Comparison of ENCODE assay signal across 23 mouse cellular contexts in genomic region chr19:17845967-17846366, GRCm38 (mm10). TPM values are rescaled to one million over a fixed set of nuclear protein-coding genes. Genes with fewer than 3 reads are reported as not detected.
DNase-seq lines count a peak whose midpoint lies in the region; ATAC-seq and TF ChIP-seq lines count a peak whose summit lies in the region.
"Had no signal": no experiment of that assay in that cellular context is flagged by ENCODE, and none has a peak within 500 bp of the region (broad histone marks: within the 10 kb centered on the region; RNA-seq: fewer than 3 reads in every experiment).

No protein-coding gene starts in this region.

- H3K4me3 ChIP-seq in midbrain, embryonic 11.5 days (ENCODE audit: low read depth, low read length) = no peak overlapping the region
- no peak overlapping the region for H3K4me3 ChIP-seq in midbrain, postnatal 0 days (ENCODE audit: low read depth, low read length)
- H3K4me3 ChIP-seq in CH12.LX (replicated peaks in 1 of 3; ENCODE audit: low read depth in 2 of 3, low read length in 2 of 3, poor library complexity in 1 of 3) = no peak overlapping the region
- no peak overlapping the region for H3K4me3 ChIP-seq in forebrain, embryonic 11.5 days (ENCODE audit: low read depth, low read length)
- H3K4me3 ChIP-seq: embryonic facial prominence, embryonic 10.5 days; embryonic facial prominence, embryonic 12.5 days; forebrain, embryonic 12.5 days had no signal

- H3K9ac ChIP-seq in midbrain, embryonic 11.5 days (ENCODE audit: low read length) = no peak overlapping the region
- H3K9ac ChIP-seq in midbrain, postnatal 0 days (replicated peaks; ENCODE audit: low read length, poor library complexity, severe bottlenecking) = no peak overlapping the region
- H3K9ac ChIP-seq in CH12.LX (ENCODE audit: insufficient read depth, low read depth) = no peak overlapping the region
- H3K9ac ChIP-seq in forebrain, embryonic 11.5 days (ENCODE audit: low read length) = no peak overlapping the region
- H3K9ac ChIP-seq: embryonic facial prominence, embryonic 12.5 days; forebrain, embryonic 12.5 days had no signal

- no peak for TF ChIP-seq CTCF in midbrain, postnatal 0 days (IDR thresholded peaks at IDR 0.05)
- no peak for TF ChIP-seq CTCF in CH12.LX (conservative IDR thresholded peaks at IDR 0.05 in 1 of 2, IDR thresholded peaks at IDR 0.05 in 1 of 2; ENCODE audit: low read depth in 2 of 2, low read length in 2 of 2)

- H3K79me2 ChIP-seq in CH12.LX (replicated peaks; ENCODE audit: control insufficient read depth, extremely low read depth, insufficient read depth, poor library complexity, severe bottlenecking) = no peaks in the 10 kb centered on the region

- H3K9me3 ChIP-seq in midbrain, embryonic 11.5 days (ENCODE audit: control insufficient read depth, low read length) = no peaks in the 10 kb centered on the region
- H3K9me3 ChIP-seq in midbrain, postnatal 0 days (ENCODE audit: low read length) = no peaks in the 10 kb centered on the region
- no peaks in the 10 kb centered on the region for H3K9me3 ChIP-seq in CH12.LX (replicated peaks; ENCODE audit: low read length)
- H3K9me3 ChIP-seq in forebrain, embryonic 11.5 days (ENCODE audit: control insufficient read depth, low read length) = no peaks in the 10 kb centered on the region
- H3K9me3 ChIP-seq: embryonic facial prominence, embryonic 10.5 days; embryonic facial prominence, embryonic 12.5 days; forebrain, embryonic 12.5 days had no signal

- H3K4me2 ChIP-seq in midbrain, embryonic 11.5 days = no peak overlapping the region
- no peak overlapping the region for H3K4me2 ChIP-seq in midbrain, postnatal 0 days (ENCODE audit: low read depth, low read length, poor library complexity, severe bottlenecking)
- peak overlapping the region; percentile 44; the same call in 1 of the 2 replicates for H3K4me2 ChIP-seq in CH12.LX (ENCODE audit: insufficient read depth, low read depth, poor library complexity, severe bottlenecking)
- no peak overlapping the region for H3K4me2 ChIP-seq in forebrain, embryonic 11.5 days (ENCODE audit: low read depth, low read length, severe bottlenecking)
- H3K4me2 ChIP-seq: embryonic facial prominence, embryonic 12.5 days; forebrain, embryonic 12.5 days had no signal

- TF ChIP-seq POLR2A in CH12.LX (IDR thresholded peaks at IDR 0.05; ENCODE audit: low read depth, low read length) = no peak

- WGBS in midbrain, embryonic 11.5 days = 53% methylated on average over 5 of the region's 5 CpGs
- WGBS in midbrain, postnatal 0 days = 24% methylated on average over 5 of the region's 5 CpGs
- WGBS in forebrain, embryonic 11.5 days = 80% methylated on average over 5 of the region's 5 CpGs

- H3K4me1 ChIP-seq in midbrain, embryonic 11.5 days (ENCODE audit: control insufficient read depth, insufficient read depth, low read length) = no peaks in the 10 kb centered on the region
- no peaks in the 10 kb centered on the region for H3K4me1 ChIP-seq in midbrain, postnatal 0 days (ENCODE audit: insufficient read depth, low read length)
- H3K4me1 ChIP-seq in CH12.LX (ENCODE audit: control insufficient read depth in 1 of 2, insufficient read depth in 2 of 2) = peaks cover 2 to 14% of the 10 kb centered on the region in 2 experiments; a peak in 3 of 4 replicates
- no peaks in the 10 kb centered on the region for H3K4me1 ChIP-seq in forebrain, embryonic 11.5 days (replicated peaks; ENCODE audit: control insufficient read depth, insufficient read depth, low read length)
- H3K4me1 ChIP-seq: embryonic facial prominence, embryonic 10.5 days; embryonic facial prominence, embryonic 12.5 days; forebrain, embryonic 12.5 days had no signal

- dilution Hi-C loops in CH12.LX (cut with MboI; ENCODE audit: extremely low pct_ligation_motif_present, extremely low pct_unique_long_range_greater_than_20kb, low sequenced_read_pairs) = no loop called here

- no peak overlapping the region for H3K27ac ChIP-seq in midbrain, embryonic 11.5 days (ENCODE audit: low read depth, low read length)
- H3K27ac ChIP-seq in midbrain, postnatal 0 days (ENCODE audit: low read depth, low read length) = no peak overlapping the region
- H3K27ac ChIP-seq in CH12.LX (ENCODE audit: insufficient read depth, low read depth) = no peak overlapping the region
- H3K27ac ChIP-seq in forebrain, embryonic 11.5 days (ENCODE audit: low read depth, low read length) = no peak overlapping the region
- H3K27ac ChIP-seq: embryonic facial prominence, embryonic 10.5 days; embryonic facial prominence, embryonic 12.5 days; forebrain, embryonic 12.5 days had no signal

- in situ Hi-C loops in CH12.LX (cut with MboI; ENCODE audit: low pct_ligation_motif_present, low pct_unique_long_range_greater_than_20kb, low sequenced_read_pairs) = no loop called here

- peak; percentile 6 for DNase-seq in embryo, embryonic 10.5 days (ENCODE audit: low spot score)
- DNase-seq in embryo, embryonic 9.5 days (ENCODE audit: extremely low spot score) = no peak
- no peak for DNase-seq in midbrain, embryonic 11.5 days (ENCODE audit: low spot score, missing footprints)
- no peak for DNase-seq in midbrain, postnatal 0 days (ENCODE audit: low spot score)
- DNase-seq in CH12.LX (ENCODE audit: extremely low read depth) = peak; percentile 2
- no peak for DNase-seq in forebrain, embryonic 11.5 days (ENCODE audit: low spot score)
- DNase-seq: adrenal gland, adult 2 months; adrenal gland, postnatal 10 days; adrenal gland, postnatal 25 days; B cell, adult 2 months; cerebellum, adult 11-12 months; cerebellum, adult 2 months; cerebellum, adult 9-10 months; cerebellum, postnatal 10 days; cerebellum, postnatal 25 days; embryo, embryonic 11 days had no signal

- H3K36me3 ChIP-seq in midbrain, embryonic 11.5 days (ENCODE audit: control insufficient read depth, insufficient read depth, low read length) = no peaks in the 10 kb centered on the region
- no peaks in the 10 kb centered on the region for H3K36me3 ChIP-seq in midbrain, postnatal 0 days (ENCODE audit: insufficient read depth, low read length)
- no peaks in the 10 kb centered on the region for H3K36me3 ChIP-seq in CH12.LX (replicated peaks in 1 of 2; ENCODE audit: control insufficient read depth in 1 of 2, insufficient read depth in 1 of 2, low read length in 1 of 2)
- H3K36me3 ChIP-seq in forebrain, embryonic 11.5 days (ENCODE audit: control insufficient read depth, insufficient read depth, low read length) = no peaks in the 10 kb centered on the region
- H3K36me3 ChIP-seq: embryonic facial prominence, embryonic 10.5 days; embryonic facial prominence, embryonic 12.5 days; forebrain, embryonic 12.5 days had no signal

- no peaks in the 10 kb centered on the region for H3K27me3 ChIP-seq in midbrain, embryonic 11.5 days (ENCODE audit: control insufficient read depth, insufficient read depth, low read length)
- 0 out of 2 replicates have a peak, but pooled peaks cover 6% of the 10 kb centered on the region for H3K27me3 ChIP-seq in midbrain, postnatal 0 days (ENCODE audit: insufficient read depth, low read length)
- no peaks in the 10 kb centered on the region for H3K27me3 ChIP-seq in CH12.LX (replicated peaks)
- H3K27me3 ChIP-seq in forebrain, embryonic 11.5 days (ENCODE audit: control insufficient read depth, insufficient read depth, low read length) = no peaks in the 10 kb centered on the region
- H3K27me3 ChIP-seq: embryonic facial prominence, embryonic 12.5 days; forebrain, embryonic 12.5 days had no signal

- no peak for TF ChIP-seq RAD21 in CH12.LX (IDR thresholded peaks at IDR 0.05; ENCODE audit: low read depth, low read length)

- TF ChIP-seq EP300 in CH12.LX (IDR thresholded peaks at IDR 0.05; ENCODE audit: low read length) = no peak

- ATAC-seq in midbrain, embryonic 11.5 days (ENCODE audit: low FRiP score) = peak; percentile 55; the same call in 1 of the 2 replicates
- no peak for ATAC-seq in midbrain, postnatal 0 days (ENCODE audit: low FRiP score)
- no peak for ATAC-seq in forebrain, embryonic 11.5 days (replicated peaks; ENCODE audit: low FRiP score)
- ATAC-seq: CD4-positive, CD25-positive, alpha-beta regulatory T cell, adult 4 months; forebrain, embryonic 14.5 days; forebrain, embryonic 16.5 days had no signal

TF ChIP-seq in CH12.LX, 34 proteins besides CTCF, POLR2A, EP300 and RAD21:
- TF ChIP-seq MXI1 (IDR thresholded peaks at IDR 0.05; ENCODE audit: low read depth, low read length) (no peak), POLR2AphosphoS2 (IDR thresholded peaks at IDR 0.05; ENCODE audit: low read depth, low read length) (no peak), ELF1 (IDR thresholded peaks at IDR 0.05; ENCODE audit: low read depth, low read length) (no peak), ZMIZ1 (IDR thresholded peaks at IDR 0.05; ENCODE audit: low read depth, low read length) (no peak), UBTF (IDR thresholded peaks at IDR 0.05; ENCODE audit: low read depth, low read length) (no peak), USF1 (IDR thresholded peaks at IDR 0.05; ENCODE audit: low read depth, low read length) (no peak), MEF2A (IDR thresholded peaks at IDR 0.05; ENCODE audit: borderline replicate concordance, low read depth, low read length) (no peak), NELFE (IDR thresholded peaks at IDR 0.05; ENCODE audit: low read depth, low read length) (no peak)

RNA-seq across cellular contexts. Expression of gene Pcsk5, which starts 8.5 kb away (rescaled TPM):
- 6.5 and 6.9 TPM in 2 replicates for polyA plus RNA-seq in midbrain, embryonic 11.5 days (2014; fragmentation: Nextera tagmentation; extraction: Ambion mirVana)
- total RNA-seq in midbrain, postnatal 0 days (2014; rRNA removed) = 8.8 and 9.1 TPM in 2 replicates
- polyA plus RNA-seq in midbrain, postnatal 0 days (2015; fragmentation: Nextera tagmentation; extraction: Ambion mirVana) = 7.3 and 8.8 TPM in 2 replicates
- not detected in 2 replicates for total RNA-seq in CH12.LX (2012; rRNA removed)
- total RNA-seq in CH12.LX (2014; rRNA removed) = not detected in 2 replicates
- polyA plus RNA-seq in CH12.LX (2012; ENCODE audit: insufficient read length, low read depth) = not detected in 2 replicates
- polyA plus RNA-seq in forebrain, embryonic 11.5 days (2014; fragmentation: Nextera tagmentation; extraction: Ambion mirVana) = 13.3 and 13.5 TPM in 2 replicates
- total RNA-seq: MEL had no signal
- polyA plus RNA-seq: CD4-positive, CD25-positive, alpha-beta regulatory T cell, adult 4 months had no signal

Comparison
In these comparisons a context has a peak if more than half of its experiments do, and no peak if none do; other contexts are left out.
1. DNase-seq: peak in embryo, embryonic 10.5 days (single experiment) and CH12.LX (single experiment); none in embryo, embryonic 9.5 days (single experiment), midbrain, embryonic 11.5 days (single experiment), midbrain, postnatal 0 days (single experiment) and forebrain, embryonic 11.5 days (single experiment).